Mouse (Mus musculus) spleen, postnatal 0 days (tissue): ENCODE data around the gene Nusap1. TPM values are rescaled to one million over a fixed set of nuclear protein-coding genes. Genes with fewer than 3 reads are reported as not detected.

Experiments used
- polyA plus RNA-seq: library from polyadenylated mRNA; unstranded; fragments of >200 nt; fragmentation: Nextera tagmentation; extraction: Ambion mirVana; gene quantifications from 2 replicates; pipeline ENCODE4 v1.2.1, GENCODE M21; 2015

Nusap1 gene
- 105 and 117 TPM in 2 replicates for polyA plus RNA-seq

GRCm38 (mm10) chr2:119618199-119618982, at the start of gene Nusap1, which contains the start of gene Oip5:
Gene Nusap1 (plus strand): TSS chr2:119618298.
Gene Oip5 (minus strand): TSS chr2:119618469.

GRCm38 (mm10) chr2:119662220-119663182, 44.4 kb downstream of the Nusap1 start, which contains the start of gene Ndufaf1:
Gene Ndufaf1 (minus strand): TSS chr2:119662827.

GRCm38 (mm10) chr2:119674525-119675214, 56.6 kb downstream of the Nusap1 start, which contains the start of gene Rtf1:
Gene Rtf1 (plus strand): TSS chr2:119675068.

Other genes starting within 250 kb of the Nusap1 start
- gene Ino80, start 140.6 kb upstream of the Nusap1 start, polyA plus RNA-seq = 2.9 and 3.1 TPM in 2 replicates
- 0.16 and 0.31 TPM in 2 replicates for gene Exd1, start 70.7 kb upstream of the Nusap1 start, polyA plus RNA-seq
- 50.4 and 51.4 TPM in 2 replicates for gene Chp1, start 70.6 kb upstream of the Nusap1 start, polyA plus RNA-seq
- gene Oip5, start 171 bp downstream of the Nusap1 start, polyA plus RNA-seq = 48.0 and 56.3 TPM in 2 replicates
- 30.7 and 33.1 TPM in 2 replicates for gene Ndufaf1, start 44.5 kb downstream of the Nusap1 start, polyA plus RNA-seq
- gene Rtf1, start 56.8 kb downstream of the Nusap1 start, polyA plus RNA-seq = 38.5 and 40.6 TPM in 2 replicates
- 0.13 and 0.18 TPM in 2 replicates for gene Itpka, start 124.0 kb downstream of the Nusap1 start, polyA plus RNA-seq
- 0.11 TPM in 1 of 2 replicates, not detected in the other for gene Ltk, start 142.1 kb downstream of the Nusap1 start, polyA plus RNA-seq
- gene Rpap1, start 169.2 kb downstream of the Nusap1 start, polyA plus RNA-seq = 8.4 and 11.4 TPM in 2 replicates
- 3.5 and 4.8 TPM in 2 replicates for gene Tyro3, start 179.4 kb downstream of the Nusap1 start, polyA plus RNA-seq